ENCODE assay signal across 17 mouse cellular contexts in genomic region chr7:124491109-124491793, GRCm38 (mm10).
DNase-seq lines count a peak whose midpoint lies in the region; ATAC-seq and TF ChIP-seq lines count a peak whose summit lies in the region.
"Had no signal": no experiment of that assay in that cellular context is flagged by ENCODE, and none has a peak within 500 bp of the region (broad histone marks: within the 10 kb centered on the region; RNA-seq: fewer than 3 reads in every experiment).

No protein-coding gene starts in this region.

- TF ChIP-seq EP300 in lung, postnatal 0 days (IDR thresholded peaks at IDR 0.05): no peak

- 28% methylated on average over 3 of the region's 3 CpGs for WGBS in lung, postnatal 0 days
- WGBS in kidney, embryonic 15.5 days: 57% methylated on average over 3 of the region's 3 CpGs
- WGBS in liver, embryonic 11.5 days: 39% methylated on average over 3 of the region's 3 CpGs

- no peak for ATAC-seq in lung, postnatal 0 days
- ATAC-seq in kidney, embryonic 15.5 days (replicated peaks; ENCODE audit: low FRiP score): peak; percentile 88; the same call in 1 of the 2 replicates
- peak; percentile 61 for ATAC-seq in liver, embryonic 11.5 days (replicated peaks; ENCODE audit: low FRiP score)

- DNase-seq in lung, postnatal 0 days (ENCODE audit: low spot score): peak; percentile 7
- DNase-seq in lung, postnatal 10 days: no peak
- DNase-seq in liver, embryonic 11.5 days (ENCODE audit: low spot score): no peak
- peak; percentile 76 for DNase-seq in yolk sac, embryonic 10.5 days (ENCODE audit: low spot score)
- DNase-seq in spleen, postnatal 36 days (ENCODE audit: low spot score in 2 of 2): no peak
- no peak for DNase-seq in adrenal gland, adult 8-10 months
- DNase-seq in gastrocnemius, postnatal 14 days: no peak
- DNase-seq: adrenal gland, postnatal 25 days; cerebellum, postnatal 36 days; thymus, postnatal 25 days had no signal

- no peaks in the 10 kb centered on the region for H3K4me1 ChIP-seq in lung, postnatal 0 days (ENCODE audit: insufficient read depth, low read depth, low read length)
- H3K4me1 ChIP-seq in kidney, embryonic 15.5 days: peaks cover 11% of the 10 kb centered on the region; the same call in 1 of the 2 replicates
- no peaks in the 10 kb centered on the region for H3K4me1 ChIP-seq in liver, embryonic 11.5 days (replicated peaks; ENCODE audit: control insufficient read depth, insufficient read depth, low read length)
- H3K4me1 ChIP-seq: embryonic facial prominence, embryonic 12.5 days; hindbrain, embryonic 12.5 days; limb, embryonic 15.5 days; midbrain, embryonic 10.5 days had no signal

- no peak overlapping the region for H3K27ac ChIP-seq in lung, postnatal 0 days (ENCODE audit: low read length)
- 0 out of 2 replicates have a peak overlapping the region, but pooled peaks have one; percentile 9 for H3K27ac ChIP-seq in kidney, embryonic 15.5 days
- no peak overlapping the region for H3K27ac ChIP-seq in liver, embryonic 11.5 days (ENCODE audit: low read depth, low read length)
- H3K27ac ChIP-seq: embryonic facial prominence, embryonic 12.5 days; forebrain, embryonic 10.5 days; hindbrain, embryonic 12.5 days; layer of hippocampus, adult 2 months; limb, embryonic 15.5 days; midbrain, embryonic 10.5 days had no signal

- H3K9me3 ChIP-seq in lung, postnatal 0 days (ENCODE audit: low read length): no peaks in the 10 kb centered on the region
- H3K9me3 ChIP-seq in kidney, embryonic 15.5 days (replicated peaks): no peaks in the 10 kb centered on the region
- no peaks in the 10 kb centered on the region for H3K9me3 ChIP-seq in liver, embryonic 11.5 days (ENCODE audit: control insufficient read depth, low read length)
- H3K9me3 ChIP-seq: embryonic facial prominence, embryonic 12.5 days; forebrain, embryonic 10.5 days; hindbrain, embryonic 12.5 days; limb, embryonic 15.5 days; midbrain, embryonic 10.5 days had no signal

- H3K36me3 ChIP-seq in lung, postnatal 0 days (ENCODE audit: insufficient read depth, low read length): no peaks in the 10 kb centered on the region
- no peaks in the 10 kb centered on the region for H3K36me3 ChIP-seq in kidney, embryonic 15.5 days
- H3K36me3 ChIP-seq in liver, embryonic 11.5 days (ENCODE audit: control insufficient read depth, insufficient read depth, low read length): no peaks in the 10 kb centered on the region
- H3K36me3 ChIP-seq: embryonic facial prominence, embryonic 12.5 days; forebrain, embryonic 10.5 days; hindbrain, embryonic 12.5 days; limb, embryonic 15.5 days; midbrain, embryonic 10.5 days had no signal

- no peak for TF ChIP-seq CTCF in lung, postnatal 0 days (IDR thresholded peaks at IDR 0.05)

- H3K9ac ChIP-seq in lung, postnatal 0 days (replicated peaks; ENCODE audit: low read depth): no peak overlapping the region
- H3K9ac ChIP-seq in kidney, embryonic 15.5 days: no peak overlapping the region
- H3K9ac ChIP-seq in liver, embryonic 11.5 days (ENCODE audit: low read depth, low read length): no peak overlapping the region
- H3K9ac ChIP-seq: embryonic facial prominence, embryonic 12.5 days; hindbrain, embryonic 12.5 days; limb, embryonic 15.5 days had no signal

- H3K27me3 ChIP-seq in lung, postnatal 0 days (replicated peaks; ENCODE audit: insufficient read depth, low read length): no peaks in the 10 kb centered on the region
- no peaks in the 10 kb centered on the region for H3K27me3 ChIP-seq in kidney, embryonic 15.5 days
- H3K27me3 ChIP-seq in liver, embryonic 11.5 days (replicated peaks; ENCODE audit: control insufficient read depth, insufficient read depth, low read length): no peaks in the 10 kb centered on the region
- H3K27me3 ChIP-seq: embryonic facial prominence, embryonic 12.5 days; hindbrain, embryonic 12.5 days; limb, embryonic 15.5 days had no signal

- H3K4me2 ChIP-seq in lung, postnatal 0 days (replicated peaks; ENCODE audit: low read depth, low read length): no peak overlapping the region
- H3K4me2 ChIP-seq in kidney, embryonic 15.5 days: no peak overlapping the region
- no peak overlapping the region for H3K4me2 ChIP-seq in liver, embryonic 11.5 days
- H3K4me2 ChIP-seq: embryonic facial prominence, embryonic 12.5 days; hindbrain, embryonic 12.5 days; limb, embryonic 15.5 days had no signal

- intact Hi-C loops in gastrocnemius, postnatal 14 days (cut with DNase I; ENCODE audit: low total_unique reads): no loop called here

- no peak overlapping the region for H3K4me3 ChIP-seq in lung, postnatal 0 days (ENCODE audit: low read depth, low read length)
- no peak overlapping the region for H3K4me3 ChIP-seq in kidney, embryonic 15.5 days (replicated peaks)
- no peak overlapping the region for H3K4me3 ChIP-seq in liver, embryonic 11.5 days (ENCODE audit: low read depth, low read length)
- H3K4me3 ChIP-seq: embryonic facial prominence, embryonic 12.5 days; forebrain, embryonic 10.5 days; hindbrain, embryonic 12.5 days; layer of hippocampus, adult 2 months; limb, embryonic 15.5 days; midbrain, embryonic 10.5 days had no signal

Comparison
In these comparisons a context has a peak if more than half of its experiments do, and no peak if none do; other contexts are left out.
1. DNase-seq: peak in lung, postnatal 0 days (single experiment) and yolk sac, embryonic 10.5 days (single experiment); none in lung, postnatal 10 days (single experiment), liver, embryonic 11.5 days (single experiment), spleen, postnatal 36 days (0 of 2), adrenal gland, adult 8-10 months (single experiment) and gastrocnemius, postnatal 14 days (single experiment).